Comparison of ENCODE assay signal across 20 mouse cellular contexts in the genomic region with DNA sequence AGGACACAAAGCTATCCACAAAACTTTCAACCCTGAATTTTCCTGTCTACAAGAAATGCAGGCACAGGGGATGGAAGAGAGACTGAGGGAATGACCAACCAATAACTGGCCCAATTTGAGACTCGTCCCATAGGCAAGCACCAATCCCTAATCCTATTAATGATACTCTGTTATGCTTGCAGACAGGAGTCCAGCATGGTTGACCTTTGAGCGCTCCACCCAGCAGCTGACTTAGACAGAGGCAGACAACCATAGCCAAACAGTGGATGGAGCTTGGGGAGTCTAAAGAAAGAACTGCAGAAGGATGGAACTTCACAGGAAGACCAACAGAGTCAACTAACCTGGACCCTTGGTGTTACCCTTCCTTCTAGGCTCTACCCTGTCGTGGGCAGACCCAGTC. TPM values are rescaled to one million over a fixed set of nuclear protein-coding genes. Genes with fewer than 3 reads are reported as not detected.
DNase-seq lines count a peak whose midpoint lies in the region; ATAC-seq and TF ChIP-seq lines count a peak whose summit lies in the region.
"Had no signal": no experiment of that assay in that cellular context is flagged by ENCODE, and none has a peak within 500 bp of the region (broad histone marks: within the 10 kb centered on the region; RNA-seq: fewer than 3 reads in every experiment).

No protein-coding gene starts in this region.

- DNase-seq in kidney, adult 2 months = peak; percentile 75
- peak; percentile 69 for DNase-seq in kidney, adult 9 months
- DNase-seq in kidney, postnatal 14 days = peak; percentile 5
- DNase-seq in yolk sac, embryonic 10.5 days (ENCODE audit: low spot score) = peak; percentile 25
- DNase-seq: adrenal gland, adult 8-10 months; adrenal gland, postnatal 36 days; cerebellum, adult 8-10 months; cerebellum, postnatal 14 days; gastrocnemius, postnatal 36 days; heart, adult 11 months; heart, postnatal 36 days had no signal

- H3K4me2 ChIP-seq in kidney, embryonic 15.5 days = no peak overlapping the region
- H3K4me2 ChIP-seq in neural tube, embryonic 15.5 days = no peak overlapping the region
- H3K4me2 ChIP-seq: embryonic facial prominence, embryonic 12.5 days; forebrain, embryonic 15.5 days; heart, embryonic 13.5 days had no signal

- no peak for TF ChIP-seq CTCF in kidney, adult 2 months (conservative IDR thresholded peaks at IDR 0.05; ENCODE audit: insufficient read depth, insufficient read length, low read depth, low read length)

- peak overlapping the region; percentile 48; the same call in 1 of the 2 replicates for H3K27ac ChIP-seq in kidney, adult 2 months (ENCODE audit: insufficient read depth, low read depth, low read length)
- H3K27ac ChIP-seq in kidney, embryonic 15.5 days = no peak overlapping the region
- H3K27ac ChIP-seq in neural tube, embryonic 15.5 days (replicated peaks) = no peak overlapping the region
- H3K27ac ChIP-seq: embryonic facial prominence, embryonic 12.5 days; forebrain, embryonic 15.5 days; heart, embryonic 13.5 days had no signal

- no peak for ATAC-seq in kidney, embryonic 15.5 days (replicated peaks; ENCODE audit: low FRiP score)
- no peak for ATAC-seq in neural tube, embryonic 15.5 days (ENCODE audit: low FRiP score)
- ATAC-seq: forebrain, embryonic 15.5 days had no signal

- no peaks in the 10 kb centered on the region; the same call in 1 of the 2 replicates for H3K4me1 ChIP-seq in kidney, adult 2 months (ENCODE audit: control insufficient read depth, insufficient read depth, low read length)
- H3K4me1 ChIP-seq in kidney, embryonic 15.5 days = no peaks in the 10 kb centered on the region
- no peaks in the 10 kb centered on the region for H3K4me1 ChIP-seq in neural tube, embryonic 15.5 days
- H3K4me1 ChIP-seq: embryonic facial prominence, embryonic 12.5 days; forebrain, embryonic 15.5 days; heart, embryonic 13.5 days had no signal

- no peak overlapping the region for H3K4me3 ChIP-seq in kidney, adult 2 months (ENCODE audit: insufficient read depth, low read depth, low read length)
- H3K4me3 ChIP-seq in kidney, embryonic 15.5 days (replicated peaks) = no peak overlapping the region
- H3K4me3 ChIP-seq in neural tube, embryonic 15.5 days (replicated peaks) = no peak overlapping the region
- H3K4me3 ChIP-seq: embryonic facial prominence, embryonic 12.5 days; forebrain, embryonic 15.5 days; heart, embryonic 13.5 days had no signal

- H3K27me3 ChIP-seq in kidney, adult 2 months (replicated peaks; ENCODE audit: control insufficient read depth, insufficient read depth, low read length) = no peaks in the 10 kb centered on the region
- no peaks in the 10 kb centered on the region for H3K27me3 ChIP-seq in kidney, embryonic 15.5 days
- H3K27me3 ChIP-seq in neural tube, embryonic 15.5 days (replicated peaks) = no peaks in the 10 kb centered on the region
- H3K27me3 ChIP-seq: CH12.LX; embryonic facial prominence, embryonic 12.5 days; forebrain, embryonic 15.5 days; heart, embryonic 13.5 days had no signal

- H3K36me3 ChIP-seq in kidney, adult 2 months (ENCODE audit: control insufficient read depth, insufficient read depth, low read length) = no peaks in the 10 kb centered on the region
- peaks cover 9% of the 10 kb centered on the region for H3K36me3 ChIP-seq in kidney, embryonic 15.5 days
- peaks cover 3% of the 10 kb centered on the region; the same call in 1 of the 2 replicates for H3K36me3 ChIP-seq in neural tube, embryonic 15.5 days
- H3K36me3 ChIP-seq: embryonic facial prominence, embryonic 12.5 days; forebrain, embryonic 15.5 days had no signal

- H3K9ac ChIP-seq in kidney, embryonic 15.5 days = no peak overlapping the region
- no peak overlapping the region for H3K9ac ChIP-seq in neural tube, embryonic 15.5 days (replicated peaks)
- H3K9ac ChIP-seq: embryonic facial prominence, embryonic 12.5 days; forebrain, embryonic 15.5 days; heart, embryonic 13.5 days had no signal

- H3K9me3 ChIP-seq in kidney, embryonic 15.5 days (replicated peaks) = no peaks in the 10 kb centered on the region
- H3K9me3 ChIP-seq in neural tube, embryonic 15.5 days (replicated peaks) = no peaks in the 10 kb centered on the region
- H3K9me3 ChIP-seq: embryonic facial prominence, embryonic 12.5 days; forebrain, embryonic 15.5 days; heart, embryonic 13.5 days had no signal

- WGBS in kidney, adult 2 months = 68% methylated on average over 3 of the region's 3 CpGs
- WGBS in kidney, embryonic 15.5 days = 90% methylated on average over 3 of the region's 3 CpGs
- 87% methylated on average over 3 of the region's 3 CpGs for WGBS in neural tube, embryonic 15.5 days

- TF ChIP-seq POLR2A in kidney, adult 2 months (IDR thresholded peaks at IDR 0.05; ENCODE audit: low read depth, low read length) = no peak

RNA-seq across cellular contexts. Expression of gene Zfp81, which starts 14.1 kb away (rescaled TPM):
- 0.76 and 1.1 TPM in 2 replicates for polyA plus RNA-seq in kidney, adult 2 months (2012; rRNA removed)
- 9.1 and 11.8 TPM in 2 replicates for polyA plus RNA-seq in kidney, embryonic 15.5 days (2015; fragmentation: Nextera tagmentation; extraction: Ambion mirVana)
- polyA plus RNA-seq in neural tube, embryonic 15.5 days (2015; fragmentation: Nextera tagmentation; extraction: Ambion mirVana) = 11.1 and 12.1 TPM in 2 replicates

RNA-seq across cellular contexts. Expression of gene Zfp101, which starts 21.6 kb away (rescaled TPM):
- 1.8 and 2.1 TPM in 2 replicates for polyA plus RNA-seq in kidney, adult 2 months (2012; rRNA removed)
- polyA plus RNA-seq in kidney, embryonic 15.5 days (2015; fragmentation: Nextera tagmentation; extraction: Ambion mirVana) = 17.4 and 18.5 TPM in 2 replicates
- 11.1 and 13.6 TPM in 2 replicates for polyA plus RNA-seq in neural tube, embryonic 15.5 days (2015; fragmentation: Nextera tagmentation; extraction: Ambion mirVana)

RNA-seq across cellular contexts. Expression of gene Actl9, which starts 59.9 kb away (rescaled TPM):
- 0.33 and 0.53 TPM in 2 replicates for polyA plus RNA-seq in kidney, adult 2 months (2012; rRNA removed)
- not detected in 2 replicates for polyA plus RNA-seq in kidney, embryonic 15.5 days (2015; fragmentation: Nextera tagmentation; extraction: Ambion mirVana)
- not detected in 2 replicates for polyA plus RNA-seq in neural tube, embryonic 15.5 days (2015; fragmentation: Nextera tagmentation; extraction: Ambion mirVana)
- polyA plus RNA-seq: embryonic facial prominence, embryonic 12.5 days; forebrain, embryonic 11.5 days; forebrain, embryonic 15.5 days; heart, embryonic 13.5 days; heart, postnatal 0 days; hindbrain, embryonic 11.5 days had no signal

Comparison
In these comparisons a context has a peak if more than half of its experiments do, and no peak if none do; other contexts are left out.
1. DNase-seq: peak in every context shown above with its lines; median percentile 75 in kidney, adult 2 months; 69 in kidney, adult 9 months; 25 in yolk sac, embryonic 10.5 days; 5 in kidney, postnatal 14 days.